Mouse (Mus musculus) B cell, adult (primary cell): ENCODE measurements around the gene Crybg2. TPM values are rescaled to one million over a fixed set of nuclear protein-coding genes. Genes with fewer than 3 reads are reported as not detected.

Experiments
- total RNA-seq: library from RNA; stranded (reverse); gene quantifications from 4 replicates; pipeline ENCODE4 v1.2.4, GENCODE M21; 2023; ENCODE audit not compliant: inconsistent age

Crybg2 gene
- 6.7 to 12.6 TPM (median 7.7 TPM) in 4 replicates for total RNA-seq

DNA sequence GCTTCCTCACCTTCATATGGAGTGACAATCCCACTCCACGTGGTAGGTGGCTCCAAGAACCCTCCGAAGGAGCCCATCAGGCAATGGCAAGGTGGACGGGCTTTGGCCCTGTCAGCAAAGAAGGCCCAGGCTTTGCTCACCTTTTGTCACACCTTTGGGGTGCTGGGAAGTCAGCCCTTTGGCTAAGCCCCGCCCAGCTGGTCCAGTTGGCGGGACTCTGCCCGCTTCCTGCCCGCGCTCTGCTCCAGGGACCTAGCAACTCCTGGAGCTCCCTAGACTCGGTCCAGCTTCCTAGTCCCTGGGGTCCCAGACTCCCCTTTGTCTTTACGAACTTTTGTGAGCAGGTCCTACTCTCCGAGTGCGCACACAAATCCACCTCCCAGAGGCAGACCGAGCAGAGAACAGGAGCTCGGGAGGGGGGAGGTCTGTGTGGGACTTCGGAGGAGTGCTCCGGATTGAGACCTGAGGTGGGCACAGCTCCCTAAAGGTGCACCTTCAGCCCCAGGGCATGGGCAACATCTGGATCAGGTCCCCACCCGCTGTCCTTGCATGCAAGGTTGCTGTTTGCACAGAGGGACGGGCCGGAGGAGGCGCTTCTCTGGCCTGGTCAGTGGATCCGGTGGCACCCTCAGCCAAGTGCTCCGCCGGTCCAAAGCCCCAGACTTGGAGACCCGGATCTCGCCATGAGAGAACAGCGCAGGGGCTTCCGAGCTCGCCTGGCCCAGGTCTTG lies at the start of gene Crybg2:
Gene Crybg2, plus strand, starts transcription at position 681 of the 731 bp plus-strand sequence.

DNA sequence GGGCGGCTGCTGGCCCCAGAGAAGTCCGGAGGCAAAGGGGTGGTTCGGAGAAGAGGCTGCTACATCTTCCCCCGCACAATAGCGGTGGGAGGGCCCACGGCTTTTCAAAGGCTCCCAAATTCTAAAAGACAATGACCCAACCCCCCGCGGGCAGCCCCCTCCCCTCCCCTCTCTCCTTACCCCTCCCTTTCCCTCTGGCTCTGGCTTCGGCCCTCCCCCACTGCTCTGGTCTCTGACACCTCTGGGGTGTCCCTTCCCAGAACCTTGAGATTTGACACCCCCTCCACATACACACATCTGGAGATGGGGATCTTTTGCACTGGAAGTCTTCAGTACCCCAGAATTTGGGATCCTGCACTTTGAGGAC lies 41.9 kb upstream of the Crybg2 start, which contains the start of gene Lin28a:
Gene Lin28a, minus strand, starts transcription at position 63 of the 367 bp plus-strand sequence.

DNA sequence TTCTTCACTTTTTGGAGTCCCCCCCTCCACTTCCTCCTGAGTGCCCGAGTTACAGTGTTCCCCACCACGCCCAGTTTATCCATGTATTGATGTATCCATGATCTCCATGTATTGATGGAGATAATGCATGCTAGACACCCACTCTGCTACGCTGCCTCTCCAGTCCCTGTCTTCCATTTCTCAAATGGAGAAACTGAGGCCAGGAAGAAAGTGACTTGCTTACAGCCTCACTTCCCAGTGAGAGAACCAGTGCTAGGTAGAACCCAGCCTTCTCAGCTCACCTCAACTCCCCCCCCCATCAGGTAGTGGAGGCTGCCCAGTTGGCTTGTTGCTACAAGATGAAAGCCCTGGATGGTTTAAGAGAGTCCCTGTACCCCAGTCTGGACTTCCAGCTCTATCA lies 7.1 kb upstream of the Crybg2 start, which contains the start of gene Zfp683:
Gene Zfp683, plus strand, starts transcription at position 301 of the 400 bp plus-strand sequence.

DNA sequence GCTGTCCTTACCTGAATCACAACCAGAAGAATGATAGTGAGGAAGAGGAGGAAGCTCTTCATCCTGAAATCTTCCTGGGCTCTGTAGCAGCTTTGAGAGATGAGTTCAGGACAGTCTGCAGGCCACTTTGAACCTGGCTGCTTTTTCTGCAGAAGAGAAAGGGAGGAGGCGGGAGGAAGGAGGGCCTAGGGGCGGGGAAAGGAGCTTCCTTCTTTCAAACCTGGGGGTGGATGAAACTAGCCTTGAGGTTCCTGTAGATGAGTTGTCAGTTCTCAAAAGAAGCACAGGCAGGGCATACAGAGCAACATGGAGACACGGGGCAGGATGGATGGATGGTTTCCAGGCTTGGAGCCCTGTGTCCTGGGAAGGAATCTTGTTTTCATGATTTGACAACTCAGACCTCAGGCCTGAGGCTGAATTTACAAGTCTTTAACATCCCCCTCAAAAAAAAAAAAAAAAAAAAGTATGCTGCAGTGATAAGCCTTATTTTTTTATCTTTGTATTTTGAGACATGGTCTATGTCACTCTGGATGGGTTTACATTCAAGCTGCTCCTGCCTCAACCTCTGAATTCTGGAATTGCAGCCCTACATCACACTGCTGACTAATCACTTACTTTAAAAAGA lies 34.4 kb downstream of the Crybg2 start, which contains the start of gene Cd52:
Gene Cd52, minus strand, starts transcription at position 160 of the 625 bp plus-strand sequence.

DNA sequence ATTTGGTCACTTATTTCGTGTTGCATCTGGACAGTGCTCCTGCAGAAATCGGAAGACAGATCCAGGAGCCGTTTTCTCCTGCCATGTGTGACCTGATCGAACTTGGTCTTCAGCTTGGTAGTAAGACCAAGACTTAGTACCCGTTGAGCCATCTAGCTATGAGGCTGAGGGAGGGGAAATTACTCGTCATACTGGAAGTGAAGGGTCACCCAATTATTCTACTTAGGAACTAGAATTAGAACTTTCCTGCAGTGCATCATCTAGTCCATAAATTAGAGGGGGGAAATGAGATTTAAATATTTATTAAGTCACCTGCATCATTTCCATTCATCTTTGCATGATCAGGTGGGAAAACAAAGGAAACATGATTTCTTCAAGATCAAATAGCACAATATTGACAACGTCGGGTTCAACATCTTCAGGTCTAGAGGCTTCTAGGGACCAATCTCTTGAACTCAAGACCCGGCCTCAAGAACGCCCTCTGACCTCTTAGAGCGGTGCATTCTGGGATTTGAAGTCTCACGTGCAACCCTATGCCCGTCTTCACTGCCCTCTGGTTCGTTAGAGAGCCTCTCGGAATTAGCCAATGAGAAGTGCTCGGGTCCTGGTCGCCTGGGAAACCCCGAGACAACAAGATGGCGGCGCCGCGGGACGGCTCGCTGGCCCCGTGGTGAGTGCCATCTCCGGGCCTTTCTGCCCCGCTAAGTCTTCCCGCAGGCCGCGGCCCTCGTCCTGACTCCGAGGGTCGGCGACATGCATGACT lies 41.5 kb downstream of the Crybg2 start, which contains the start of gene Ubxn11:
Gene Ubxn11, plus strand, starts transcription at position 592 of the 763 bp plus-strand sequence.

DNA sequence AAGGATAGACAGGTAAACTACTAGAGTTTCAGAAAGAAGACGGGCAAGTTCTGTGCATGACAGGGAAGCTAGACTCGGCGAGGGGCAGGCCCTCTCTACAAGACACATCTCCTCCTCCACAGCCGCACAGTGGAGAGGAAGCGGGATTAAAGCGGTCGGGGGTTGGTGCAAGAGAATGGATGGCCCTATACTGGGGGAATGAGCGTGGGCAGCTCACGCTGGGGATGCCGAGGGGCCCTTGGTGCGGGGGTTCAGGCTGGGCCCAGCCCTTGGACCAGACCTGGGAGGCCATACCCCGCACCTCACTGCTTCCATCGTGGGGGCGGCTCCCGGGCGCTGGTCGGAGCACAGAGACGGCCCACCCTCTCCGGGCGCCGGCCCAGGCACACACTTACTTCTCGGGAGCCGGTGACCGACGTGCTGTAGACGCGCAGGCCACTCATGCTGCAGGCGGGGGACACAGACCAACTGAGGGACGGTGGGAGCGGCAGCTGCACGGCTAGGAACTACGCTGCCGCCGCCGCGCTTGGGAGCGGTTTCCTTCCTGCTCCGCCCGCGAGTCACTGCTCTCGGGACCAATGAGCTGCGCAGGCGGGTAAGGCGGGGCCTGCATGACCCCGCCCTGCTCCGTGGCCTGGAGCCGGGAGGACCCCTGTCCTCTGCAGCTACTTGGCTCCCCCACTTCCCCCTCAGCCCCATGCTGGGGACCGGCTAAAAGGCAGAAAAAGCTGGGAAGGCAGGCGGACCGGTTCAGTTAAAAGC lies 67.8 kb downstream of the Crybg2 start, which contains the start of gene Sh3bgrl3:
Gene Sh3bgrl3, minus strand, starts transcription at position 569 of the 762 bp plus-strand sequence.

Other genes starting within 250 kb of the Crybg2 start
- 74.4 to 85.0 TPM (median 84.4 TPM) in 4 replicates for gene Rps6ka1, start 173.0 kb upstream of the Crybg2 start, total RNA-seq
- 309 to 333 TPM (median 320 TPM) in 4 replicates for gene Hmgn2, start 92.2 kb upstream of the Crybg2 start, total RNA-seq
- gene Dhdds, start 59.9 kb upstream of the Crybg2 start, total RNA-seq = 28.5 to 32.2 TPM (median 30.8 TPM) in 4 replicates
- gene Lin28a, start 42.0 kb upstream of the Crybg2 start, total RNA-seq = not detected in 4 replicates
- not detected in 4 replicates for gene Zfp683, start 7.0 kb upstream of the Crybg2 start, total RNA-seq
- gene Cd52, start 34.3 kb downstream of the Crybg2 start, total RNA-seq = 1,625 to 1,767 TPM (median 1,711 TPM) in 4 replicates
- gene Ubxn11, start 41.8 kb downstream of the Crybg2 start, total RNA-seq = 35.8 to 45.0 TPM (median 39.9 TPM) in 4 replicates
- 636 to 680 TPM (median 661 TPM) in 4 replicates for gene Sh3bgrl3, start 68.0 kb downstream of the Crybg2 start, total RNA-seq
- gene Cep85, start 126.3 kb downstream of the Crybg2 start, total RNA-seq = 13.8 to 21.8 TPM (median 16.7 TPM) in 4 replicates
- gene Gm7534, start 142.2 kb downstream of the Crybg2 start, total RNA-seq = not detected in 4 replicates
- not detected in 4 replicates for gene Catsper4, start 166.6 kb downstream of the Crybg2 start, total RNA-seq
- 0.39 to 0.55 TPM in 2 of 4 replicates, not detected in the others for gene Cnksr1, start 177.6 kb downstream of the Crybg2 start, total RNA-seq
- gene E130218I03Rik, start 182.8 kb downstream of the Crybg2 start, total RNA-seq = not detected in 4 replicates
- 22.7 to 29.6 TPM (median 23.6 TPM) in 4 replicates for gene Zfp593, start 184.8 kb downstream of the Crybg2 start, total RNA-seq
- gene Gm30191, start 186.1 kb downstream of the Crybg2 start, total RNA-seq = not detected in 4 replicates
- not detected in 4 replicates for gene Grrp1, start 193.3 kb downstream of the Crybg2 start, total RNA-seq
- 10.3 to 15.7 TPM (median 11.6 TPM) in 4 replicates for gene Pdik1l, start 227.1 kb downstream of the Crybg2 start, total RNA-seq